Mouse (Mus musculus) layer of hippocampus, postnatal 36 days (tissue): ENCODE measurements around the gene Tenm4. TPM values are rescaled to one million over a fixed set of nuclear protein-coding genes. Genes with fewer than 3 reads are reported as not detected.

Experiments
- DNase-seq, 2 experiments: peaks; one replicate each; pipeline ENCODE4 v3.0.0; 2022
- total RNA-seq, 2 experiments: library from RNA; stranded (reverse); gene quantifications; 2 replicates each; pipeline ENCODE4 v1.2.3; 2021

Tenm4 gene
- total RNA-seq, 2 experiments from 2014 or later: 116 to 124 TPM

GRCm38 (mm10) chr7:96782686-96783085 lies 611.6 kb downstream of the Tenm4 start:
- no peak for DNase-seq

- DNase-seq: no peak
Observed at GRCm38 (mm10) chr7:96785808-96786207, 614.8 kb downstream of the Tenm4 start.

- DNase-seq: no peak
Observed at GRCm38 (mm10) chr7:96786262-96787044, 615.4 kb downstream of the Tenm4 start.

- no peak for DNase-seq
Observed at GRCm38 (mm10) chr7:96788135-96788534, 617.1 kb downstream of the Tenm4 start.

GRCm38 (mm10) chr7:96790326-96790725 lies 619.3 kb downstream of the Tenm4 start:
- no peak for DNase-seq

- no peak for DNase-seq
Observed at GRCm38 (mm10) chr7:96792456-96793229, 621.6 kb downstream of the Tenm4 start.

- DNase-seq: peak; percentile 79 to 82
Observed at GRCm38 (mm10) chr7:96796033-96796741, 625.1 kb downstream of the Tenm4 start.

- peak; percentile 57 to 68 for DNase-seq
Observed at GRCm38 (mm10) chr7:96796788-96797485, 625.9 kb downstream of the Tenm4 start.

GRCm38 (mm10) chr7:96797716-96798332 lies 626.8 kb downstream of the Tenm4 start:
- no peak for DNase-seq

- DNase-seq: no peak
Observed at GRCm38 (mm10) chr7:96799816-96800215, 628.8 kb downstream of the Tenm4 start.

GRCm38 (mm10) chr7:96801368-96801767 lies 630.3 kb downstream of the Tenm4 start:
- DNase-seq: no peak

- no peak for DNase-seq
Observed at GRCm38 (mm10) chr7:96802216-96802615, 631.2 kb downstream of the Tenm4 start.

- DNase-seq: no peak
Observed at GRCm38 (mm10) chr7:96806561-96806960, 635.5 kb downstream of the Tenm4 start.

- no peak for DNase-seq
Observed at GRCm38 (mm10) chr7:96807281-96808058, 636.4 kb downstream of the Tenm4 start.

GRCm38 (mm10) chr7:96808059-96808646 lies 637.1 kb downstream of the Tenm4 start:
- no peak for DNase-seq

- no peak for DNase-seq
Observed at GRCm38 (mm10) chr7:96811691-96812090, 640.6 kb downstream of the Tenm4 start.

GRCm38 (mm10) chr7:96813036-96813435 lies 642.0 kb downstream of the Tenm4 start:
- DNase-seq: no peak

GRCm38 (mm10) chr7:96813497-96814400 lies 642.7 kb downstream of the Tenm4 start:
- DNase-seq: no peak

- no peak for DNase-seq
Observed at GRCm38 (mm10) chr7:96814581-96814980, 643.5 kb downstream of the Tenm4 start.
